ENCODE assay signal across 21 mouse cellular contexts in genomic region chr4:149858584-149858983, GRCm38 (mm10).
DNase-seq lines count a peak whose midpoint lies in the region; ATAC-seq and TF ChIP-seq lines count a peak whose summit lies in the region.
"Had no signal": no experiment of that assay in that cellular context is flagged by ENCODE, and none has a peak within 500 bp of the region (broad histone marks: within the 10 kb centered on the region; RNA-seq: fewer than 3 reads in every experiment).

No protein-coding gene starts in this region.

- no peak overlapping the region for H3K27ac ChIP-seq in lung, embryonic 16.5 days (ENCODE audit: low read length)
- no peak overlapping the region for H3K27ac ChIP-seq in intestine, embryonic 15.5 days
- H3K27ac ChIP-seq: embryonic facial prominence, embryonic 13.5 days; forebrain, embryonic 10.5 days; hindbrain, embryonic 12.5 days; kidney, embryonic 15.5 days; limb, embryonic 15.5 days; neural tube, embryonic 13.5 days; stomach, postnatal 0 days had no signal

- no peaks in the 10 kb centered on the region for H3K36me3 ChIP-seq in lung, embryonic 16.5 days (ENCODE audit: control insufficient read depth, insufficient read depth, low read length)
- no peaks in the 10 kb centered on the region for H3K36me3 ChIP-seq in intestine, embryonic 15.5 days
- H3K36me3 ChIP-seq: embryonic facial prominence, embryonic 13.5 days; forebrain, embryonic 10.5 days; hindbrain, embryonic 12.5 days; kidney, embryonic 15.5 days; limb, embryonic 15.5 days; neural tube, embryonic 13.5 days had no signal

- no peak overlapping the region for H3K4me2 ChIP-seq in lung, embryonic 16.5 days (ENCODE audit: low read depth, low read length)
- H3K4me2 ChIP-seq in intestine, embryonic 15.5 days (replicated peaks) = no peak overlapping the region
- H3K4me2 ChIP-seq: embryonic facial prominence, embryonic 13.5 days; hindbrain, embryonic 12.5 days; kidney, embryonic 15.5 days; limb, embryonic 15.5 days; neural tube, embryonic 13.5 days had no signal

- H3K27me3 ChIP-seq in lung, embryonic 16.5 days (ENCODE audit: control insufficient read depth, insufficient read depth, low read depth, low read length) = no peaks in the 10 kb centered on the region
- no peaks in the 10 kb centered on the region for H3K27me3 ChIP-seq in intestine, embryonic 15.5 days (replicated peaks)
- H3K27me3 ChIP-seq: embryonic facial prominence, embryonic 13.5 days; hindbrain, embryonic 12.5 days; limb, embryonic 15.5 days; neural tube, embryonic 13.5 days; Patski had no signal

- H3K4me3 ChIP-seq in lung, embryonic 16.5 days (ENCODE audit: low read length) = no peak overlapping the region
- no peak overlapping the region for H3K4me3 ChIP-seq in lung, adult 2 months (replicated peaks; ENCODE audit: extremely low read depth, low read depth, low read length)
- H3K4me3 ChIP-seq in intestine, embryonic 15.5 days (replicated peaks) = no peak overlapping the region
- H3K4me3 ChIP-seq: embryonic facial prominence, embryonic 13.5 days; forebrain, embryonic 10.5 days; hindbrain, embryonic 12.5 days; kidney, embryonic 15.5 days; limb, embryonic 15.5 days; neural tube, embryonic 13.5 days had no signal

- peak; percentile 42 for DNase-seq in adrenal gland, adult 2 months
- DNase-seq in adrenal gland, postnatal 10 days = no peak
- DNase-seq in lung, adult 2 months = no peak
- DNase-seq in lung, postnatal 10 days = peak; percentile 74
- no peak for DNase-seq in ovary, adult 18-20 months (ENCODE audit: low spot score)
- no peak for DNase-seq in kidney, postnatal 14 days
- DNase-seq: cerebellum, adult 8-10 months; gastrocnemius, postnatal 14 days; right cerebral cortex, postnatal 25 days; thymus, postnatal 14 days had no signal

- TF ChIP-seq POLR2A in lung, adult 2 months (IDR thresholded peaks at IDR 0.05; ENCODE audit: borderline replicate concordance, extremely low read depth, low read depth, low read length) = no peak

- H3K4me1 ChIP-seq in lung, embryonic 16.5 days (replicated peaks; ENCODE audit: control insufficient read depth, insufficient read depth, low read length) = peaks cover 5% of the 10 kb centered on the region; the same call in 1 of the 2 replicates
- no peaks in the 10 kb centered on the region for H3K4me1 ChIP-seq in lung, adult 2 months (ENCODE audit: control insufficient read depth, insufficient read depth, low read length)
- peaks cover 13% of the 10 kb centered on the region for H3K4me1 ChIP-seq in intestine, embryonic 15.5 days (replicated peaks)

- peak; percentile 27; the same call in 1 of the 2 replicates for ATAC-seq in lung, embryonic 16.5 days (ENCODE audit: low read depth)
- ATAC-seq in intestine, embryonic 15.5 days = no peak
- ATAC-seq: inflammation-experienced regulatory T-cells, adult 6 months; Patski had no signal

- no peak overlapping the region for H3K9ac ChIP-seq in lung, embryonic 16.5 days (ENCODE audit: low read length)
- no peak overlapping the region for H3K9ac ChIP-seq in intestine, embryonic 15.5 days
- H3K9ac ChIP-seq: embryonic facial prominence, embryonic 13.5 days; kidney, embryonic 15.5 days; limb, embryonic 15.5 days; neural tube, embryonic 13.5 days had no signal

- TF ChIP-seq CTCF in lung, adult 2 months (IDR thresholded peaks at IDR 0.05; ENCODE audit: insufficient read depth, low read length) = no peak

- H3K9me3 ChIP-seq in lung, embryonic 16.5 days (ENCODE audit: control insufficient read depth, low read length) = no peaks in the 10 kb centered on the region
- H3K9me3 ChIP-seq in intestine, embryonic 15.5 days = no peaks in the 10 kb centered on the region
- H3K9me3 ChIP-seq: embryonic facial prominence, embryonic 13.5 days; forebrain, embryonic 10.5 days; hindbrain, embryonic 12.5 days; kidney, embryonic 15.5 days; limb, embryonic 15.5 days; neural tube, embryonic 13.5 days had no signal

- WGBS in lung, embryonic 16.5 days = 50% methylated on average over 8 of the region's 8 CpGs
- WGBS in lung, adult 2 months = 33% methylated on average over 8 of the region's 8 CpGs
- 58% methylated on average over 8 of the region's 8 CpGs for WGBS in intestine, embryonic 15.5 days

Comparison
In these comparisons a context has a peak if more than half of its experiments do, and no peak if none do; other contexts are left out.
1. DNase-seq: peak in adrenal gland, adult 2 months (single experiment) and lung, postnatal 10 days (single experiment); none in adrenal gland, postnatal 10 days (single experiment), lung, adult 2 months (single experiment), ovary, adult 18-20 months (single experiment) and kidney, postnatal 14 days (single experiment).